Mouse (Mus musculus) liver, embryonic 11.5 days (tissue): ENCODE results near the gene Olfr1555-ps1. TPM values are rescaled to one million over a fixed set of nuclear protein-coding genes. Genes with fewer than 3 reads are reported as not detected.

Experiments used
- ATAC-seq: fragments of 200-750 bp; cut with Nextera tagmentation; replicated peaks from 2 replicates; pipeline ENCODE4 v1.8.0; 2017; ENCODE audit warnings: moderate number of reproducible peaks, mild to moderate bottlenecking, moderate TSS enrichment, moderate library complexity; ENCODE audit not compliant: low FRiP score
- DNase-seq: peaks from one replicate; pipeline ENCODE4 v3.0.0-alpha.2; 2017; ENCODE audit warnings: low spot score
- H3K27ac ChIP-seq: fragments of 300-500 bp; sonication (generic); 2 replicates; pipeline ENCODE4 v1.5.1; 2014; ENCODE audit warnings: mild to moderate bottlenecking, low read depth, low read length, control low read depth
- H3K27me3 ChIP-seq: fragments of 300-500 bp; sonication (generic); replicated peaks from 2 replicates; pipeline ENCODE4 v1.6.1; 2014; ENCODE audit warnings: low read length, mixed read lengths; ENCODE audit not compliant: control insufficient read depth, insufficient read depth
- H3K36me3 ChIP-seq: fragments of 300-500 bp; sonication (generic); 2 replicates; pipeline ENCODE4 v1.6.1; 2014; ENCODE audit warnings: mild to moderate bottlenecking, low read length, moderate library complexity, mixed read lengths; ENCODE audit not compliant: control insufficient read depth, insufficient read depth
- H3K4me1 ChIP-seq: fragments of 300-500 bp; sonication (generic); replicated peaks from 2 replicates; pipeline ENCODE4 v1.6.1; 2014; ENCODE audit warnings: low read length, mixed read lengths; ENCODE audit not compliant: control insufficient read depth, insufficient read depth
- H3K4me2 ChIP-seq: fragments of 300-500 bp; sonication (generic); 2 replicates; pipeline ENCODE4 v1.6.1; 2014; ENCODE audit warnings: mild to moderate bottlenecking, control low read depth, moderate library complexity
- H3K4me3 ChIP-seq: fragments of 300-500 bp; sonication (generic); 2 replicates; pipeline ENCODE4 v1.5.1; 2014; ENCODE audit warnings: low read depth, low read length, control low read depth
- H3K9ac ChIP-seq: fragments of 300-500 bp; sonication (generic); 2 replicates; pipeline ENCODE4 v1.6.1; 2014; ENCODE audit warnings: low read depth, low read length, control low read depth
- H3K9me3 ChIP-seq: fragments of 300-500 bp; sonication (generic); 2 replicates; pipeline ENCODE4 v1.6.1; 2016; ENCODE audit warnings: low read length, inconsistent platforms, mixed read lengths; ENCODE audit not compliant: control insufficient read depth
- WGBS: fragments of 180-500 bp; shearing (Covaris S2); extraction: QIAGEN DNeasy Blood & Tissue Kit; methylation state at CpG from one replicate; pipeline ENCODE4 v1.1.7; 2014; 5-methylcytosine and 5-hydroxymethylcytosine counted together
- polyA plus RNA-seq: library from polyadenylated mRNA; unstranded; fragments of >200 nt; fragmentation: Nextera tagmentation; extraction: Ambion mirVana; gene quantifications from 2 replicates; pipeline ENCODE4 v1.2.1, GENCODE M21; 2014

Olfr1555-ps1 gene
- polyA plus RNA-seq, 1 experiment from 2014 or later = not detected

DNA sequence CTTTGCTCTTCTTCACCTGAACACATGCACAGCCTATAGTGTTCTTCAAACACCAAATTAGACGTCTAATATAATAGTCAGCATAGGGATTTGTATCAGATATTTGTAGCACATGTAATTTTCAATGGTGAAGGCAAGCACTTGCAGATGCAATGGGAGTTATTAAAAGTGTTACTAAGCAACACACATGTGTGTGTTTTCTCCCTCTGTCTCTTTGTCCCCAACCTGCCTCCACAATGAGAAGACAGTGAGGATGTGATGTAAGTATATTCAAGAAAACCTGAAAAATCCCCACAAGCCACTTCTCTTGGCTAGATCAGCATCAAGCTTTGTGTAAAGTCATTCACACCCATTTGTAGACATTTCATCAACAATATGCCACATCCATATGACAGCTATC, 54.1 kb downstream of the Olfr1555-ps1 start, which contains the start of gene Olfr1428:
Olfr1428 (minus strand) TSS at position 101 of the 400 bp plus-strand sequence.
- Histone ChIP-seq H3K4me3 (no peak within 1 kb of the TSS), H3K9ac (no peak within 1 kb of the TSS), H3K9me3 (no peaks in the 10 kb centered on the region), H3K27ac (no peak within 1 kb of the TSS), H3K36me3 (no peaks in the 10 kb centered on the region), H3K27me3 (no peaks in the 10 kb centered on the region), H3K4me2 (no peak within 1 kb of the TSS), H3K4me1 (no peaks in the 10 kb centered on the region)
- DNase-seq (no peak), ATAC-seq (no peak)
- 67% methylated on average over 1 of the region's 1 CpGs for whole genome bisulfite sequencing

Other genes with a start within 250 kb of the Olfr1555-ps1 start
- 5.2 and 6.8 TPM in 2 replicates for gene Osbp, start 204.2 kb downstream of the Olfr1555-ps1 start, polyA plus RNA-seq
- gene Olfr1423, start 128.8 kb downstream of the Olfr1555-ps1 start, polyA plus RNA-seq = 0.03 and 0.06 TPM in 2 replicates
- 0.17 TPM in 1 of 2 replicates, not detected in the other for gene Olfr1424, start 107.4 kb downstream of the Olfr1555-ps1 start, polyA plus RNA-seq
- not detected in 2 replicates for gene Olfr1425, start 92.4 kb downstream of the Olfr1555-ps1 start, polyA plus RNA-seq
- gene Olfr1426, start 78.1 kb downstream of the Olfr1555-ps1 start, polyA plus RNA-seq = not detected in 2 replicates
- not detected in 2 replicates for gene Olfr1427, start 66.8 kb downstream of the Olfr1555-ps1 start, polyA plus RNA-seq
- not detected in 2 replicates for gene Olfr1428, start 54.2 kb downstream of the Olfr1555-ps1 start, polyA plus RNA-seq
- 0.05 TPM in 1 of 2 replicates, not detected in the other for gene Olfr76, start 46.9 kb downstream of the Olfr1555-ps1 start, polyA plus RNA-seq
- not detected in 2 replicates for gene Olfr1431, start 30.5 kb upstream of the Olfr1555-ps1 start, polyA plus RNA-seq
- gene Olfr1432, start 62.5 kb upstream of the Olfr1555-ps1 start, polyA plus RNA-seq = not detected in 2 replicates
- gene Olfr262, start 71.5 kb upstream of the Olfr1555-ps1 start, polyA plus RNA-seq = not detected in 2 replicates
- gene Olfr235, start 90.9 kb upstream of the Olfr1555-ps1 start, polyA plus RNA-seq = not detected in 2 replicates
- not detected in 2 replicates for gene Olfr1434, start 109.7 kb upstream of the Olfr1555-ps1 start, polyA plus RNA-seq
- gene Olfr1436, start 129.0 kb upstream of the Olfr1555-ps1 start, polyA plus RNA-seq = not detected in 2 replicates
- not detected in 2 replicates for gene Olfr1437, start 155.0 kb upstream of the Olfr1555-ps1 start, polyA plus RNA-seq
- not detected in 2 replicates for gene Olfr1438-ps1, start 165.8 kb upstream of the Olfr1555-ps1 start, polyA plus RNA-seq
- gene Olfr1440, start 217.2 kb upstream of the Olfr1555-ps1 start, polyA plus RNA-seq = not detected in 2 replicates
- gene Olfr1441, start 247.3 kb upstream of the Olfr1555-ps1 start, polyA plus RNA-seq = not detected in 2 replicates